Mouse (Mus musculus) NIH3T3 (cell line): ENCODE measurements around the gene Pgd.
"Not testable (repeated sequence)": the region's sequence is repeated elsewhere in the genome, so short reads cannot be mapped to it uniquely, and the experiment has no call there.

Source experiments
- DNase-seq: peaks from one replicate; pipeline ENCODE4 v3.0.0-alpha.2; 2012; ENCODE audit warnings: low read depth

Pgd gene

GRCm38 (mm10) chr4:149131789-149132565 is 34.6 kb downstream of the Pgd start:
- DNase-seq = no peak

GRCm38 (mm10) chr4:149131021-149131752 is 35.4 kb downstream of the Pgd start:
- no peak for DNase-seq

- DNase-seq = no peak
Observed at GRCm38 (mm10) chr4:149128467-149128866, 38.1 kb downstream of the Pgd start.

GRCm38 (mm10) chr4:149126663-149127062 is 39.9 kb downstream of the Pgd start, which contains the start of gene Cort:
Gene Cort (minus strand): TSS chr4:149126763.
- no peak for DNase-seq

DNA sequence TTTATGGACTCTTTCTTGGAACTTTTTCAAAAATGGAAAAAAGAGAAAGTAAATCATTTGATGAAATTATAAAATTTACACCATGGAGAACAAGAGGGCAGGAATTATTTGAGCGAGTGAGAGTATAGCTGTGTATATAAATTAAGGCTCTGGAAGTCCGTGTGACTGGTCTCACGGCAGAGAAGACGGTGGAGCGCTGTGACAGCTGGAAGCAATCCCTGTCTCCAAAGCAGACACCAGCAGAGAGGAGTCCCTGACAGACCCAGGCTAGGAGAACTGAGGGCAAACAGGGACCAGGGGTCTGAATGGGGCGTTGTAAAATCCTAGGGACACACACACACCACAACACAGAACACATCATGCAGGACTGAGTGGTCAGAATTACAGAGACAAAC is 40.5 kb downstream of the Pgd start:
- DNase-seq = no peak

- no peak for DNase-seq
Observed at GRCm38 (mm10) chr4:149125341-149126114, 41.0 kb downstream of the Pgd start.

- no peak for DNase-seq
Observed at GRCm38 (mm10) chr4:149123432-149123831, 43.1 kb downstream of the Pgd start.

- DNase-seq = not testable (repeated sequence)
Observed at GRCm38 (mm10) chr4:149119978-149120562, 46.5 kb downstream of the Pgd start.

DNA sequence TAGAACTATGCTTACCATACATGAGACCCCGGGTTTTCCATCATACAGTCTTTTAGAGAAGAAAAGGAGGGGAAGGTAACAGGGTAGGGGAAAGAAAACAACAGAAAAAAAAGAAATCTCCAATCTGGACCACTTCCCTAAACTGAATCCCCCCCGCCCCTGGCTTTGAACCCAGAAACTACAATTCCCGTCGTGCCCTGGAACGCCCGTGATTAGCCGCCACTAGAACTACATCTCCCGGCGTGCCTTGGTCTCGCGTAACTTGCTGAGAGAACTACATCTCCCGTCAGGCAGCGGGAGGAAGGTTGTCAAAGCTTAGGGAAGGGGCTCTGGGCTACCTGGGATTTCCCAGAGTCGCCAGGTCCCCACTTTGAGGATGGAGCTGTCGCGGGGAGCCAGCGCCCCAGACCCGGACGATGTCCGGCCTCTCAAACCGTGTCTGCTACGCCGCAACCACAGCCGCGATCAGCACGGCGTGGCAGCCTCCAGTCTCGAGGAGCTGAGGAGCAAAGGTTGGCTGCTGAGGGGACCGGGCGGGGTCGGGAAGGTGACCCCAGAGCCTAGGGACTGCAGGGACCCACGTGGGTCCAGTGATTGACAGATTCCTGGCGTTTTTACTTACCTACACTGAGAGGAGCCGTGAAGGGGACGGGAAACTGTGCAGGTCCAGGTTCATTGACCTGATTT is 62.6 kb downstream of the Pgd start, which contains the start of gene Dffa:
TSS of gene Dffa (plus strand) at position 272 of the 687 bp plus-strand sequence.
- DNase-seq = peak; percentile 88

- peak; percentile 77 for DNase-seq
Observed at GRCm38 (mm10) chr4:149101456-149101855, 65.1 kb downstream of the Pgd start.

GRCm38 (mm10) chr4:149100449-149100848 is 66.1 kb downstream of the Pgd start:
- DNase-seq = not testable (repeated sequence)
